Mouse (Mus musculus): Measurements from ENCODE around the gene AL732309.1. TPM values are rescaled to one million over a fixed set of nuclear protein-coding genes. Genes with fewer than 3 reads are reported as not detected.

Gene AL732309.1
- polyA plus RNA-seq, 1 experiment from 2014 or later, result 4.5 TPM

- H3K4me1 ChIP-seq (replicated peaks; ENCODE audit: control insufficient read depth, insufficient read depth, low read length), result peaks cover 20% of the 10 kb centered on the region
- no peak for ATAC-seq (ENCODE audit: low read depth)
- H3K9me3 ChIP-seq (ENCODE audit: control insufficient read depth, low read length), result no peaks in the 10 kb centered on the region
- H3K27me3 ChIP-seq (ENCODE audit: control insufficient read depth, insufficient read depth, low read depth, low read length), result no peaks in the 10 kb centered on the region
- H3K36me3 ChIP-seq (ENCODE audit: control insufficient read depth, insufficient read depth, low read length), result no peaks in the 10 kb centered on the region
- 92% methylated on average over 4 of the region's 4 CpGs for WGBS
- no peak overlapping the region for H3K27ac ChIP-seq (ENCODE audit: low read length)
- H3K4me3 ChIP-seq (ENCODE audit: low read length), result no peak overlapping the region
- H3K4me2 ChIP-seq (ENCODE audit: low read depth, low read length), result no peak overlapping the region
- H3K9ac ChIP-seq (ENCODE audit: low read length), result no peak overlapping the region
Observed at GRCm38 (mm10) chr2:25227406-25227805, 19.3 kb downstream of the AL732309.1 start.

GRCm38 (mm10) chr2:25226864-25227263 is 19.8 kb downstream of the AL732309.1 start:
- Histone ChIP-seq H3K27ac (ENCODE audit: low read length) (no peak overlapping the region), H3K9ac (ENCODE audit: low read length) (no peak overlapping the region), H3K4me1 (replicated peaks; ENCODE audit: control insufficient read depth, insufficient read depth, low read length) (peaks cover 20% of the 10 kb centered on the region), H3K27me3 (ENCODE audit: control insufficient read depth, insufficient read depth, low read depth, low read length) (no peaks in the 10 kb centered on the region), H3K4me2 (ENCODE audit: low read depth, low read length) (no peak overlapping the region), H3K36me3 (ENCODE audit: control insufficient read depth, insufficient read depth, low read length) (peaks cover 2% of the 10 kb centered on the region; the same call in 1 of the 2 replicates), H3K9me3 (ENCODE audit: control insufficient read depth, low read length) (no peaks in the 10 kb centered on the region), H3K4me3 (ENCODE audit: low read length) (no peak overlapping the region)
- no peak for ATAC-seq (ENCODE audit: low read depth)
- 73% methylated on average over 5 of the region's 5 CpGs for WGBS

- no peaks in the 10 kb centered on the region for H3K9me3 ChIP-seq (ENCODE audit: control insufficient read depth, low read length)
- peaks cover 20% of the 10 kb centered on the region for H3K4me1 ChIP-seq (replicated peaks; ENCODE audit: control insufficient read depth, insufficient read depth, low read length)
- peak overlapping the region; percentile 99 for H3K27ac ChIP-seq (ENCODE audit: low read length)
- H3K9ac ChIP-seq (ENCODE audit: low read length), result peak overlapping the region; percentile 76
- H3K4me2 ChIP-seq (ENCODE audit: low read depth, low read length), result peak overlapping the region; percentile 49
- no peak for ATAC-seq (ENCODE audit: low read depth)
- H3K4me3 ChIP-seq (ENCODE audit: low read length), result peak overlapping the region; percentile 64
- peaks cover 7% of the 10 kb centered on the region for H3K36me3 ChIP-seq (ENCODE audit: control insufficient read depth, insufficient read depth, low read length)
- H3K27me3 ChIP-seq (ENCODE audit: control insufficient read depth, insufficient read depth, low read depth, low read length), result no peaks in the 10 kb centered on the region
- WGBS, result 66% methylated on average over 8 of the region's 8 CpGs
Observed at GRCm38 (mm10) chr2:25225811-25226379, 20.8 kb downstream of the AL732309.1 start.

GRCm38 (mm10) chr2:25224766-25225752 is 21.6 kb downstream of the AL732309.1 start:
- peak overlapping the region; percentile 49 for H3K4me2 ChIP-seq (ENCODE audit: low read depth, low read length)
- H3K36me3 ChIP-seq (ENCODE audit: control insufficient read depth, insufficient read depth, low read length), result peaks cover 7% of the 10 kb centered on the region
- peaks cover 20% of the 10 kb centered on the region for H3K4me1 ChIP-seq (replicated peaks; ENCODE audit: control insufficient read depth, insufficient read depth, low read length)
- 2% methylated on average over 41 of the region's 41 CpGs for WGBS
- H3K9ac ChIP-seq (ENCODE audit: low read length), result peak overlapping the region; percentile 76
- no peaks in the 10 kb centered on the region for H3K9me3 ChIP-seq (ENCODE audit: control insufficient read depth, low read length)
- no peaks in the 10 kb centered on the region for H3K27me3 ChIP-seq (ENCODE audit: control insufficient read depth, insufficient read depth, low read depth, low read length)
- peak overlapping the region; percentile 87 for H3K4me3 ChIP-seq (ENCODE audit: low read length)
- peak; percentile 95 for ATAC-seq (ENCODE audit: low read depth)
- peak overlapping the region; percentile 99 for H3K27ac ChIP-seq (ENCODE audit: low read length)

GRCm38 (mm10) chr2:25224492-25224765 is 22.2 kb downstream of the AL732309.1 start, which contains the start of gene Tubb4b:
Gene Tubb4b, minus strand, starts transcription at chr2:25224702.
- Histone ChIP-seq H3K36me3 (ENCODE audit: control insufficient read depth, insufficient read depth, low read length) (peaks cover 7% of the 10 kb centered on the region), H3K9ac (ENCODE audit: low read length) (peak within 1 kb of the TSS; percentile 85), H3K27ac (ENCODE audit: low read length) (peak within 1 kb of the TSS; percentile 99), H3K27me3 (ENCODE audit: control insufficient read depth, insufficient read depth, low read depth, low read length) (no peaks in the 10 kb centered on the region), H3K4me3 (ENCODE audit: low read length) (peak within 1 kb of the TSS; percentile 87), H3K4me1 (replicated peaks; ENCODE audit: control insufficient read depth, insufficient read depth, low read length) (peaks cover 20% of the 10 kb centered on the region), H3K9me3 (ENCODE audit: control insufficient read depth, low read length) (no peaks in the 10 kb centered on the region), H3K4me2 (ENCODE audit: low read depth, low read length) (peak within 1 kb of the TSS; percentile 90)
- no peak for ATAC-seq (ENCODE audit: low read depth)
- WGBS, result under 1% methylated on average over 17 of the region's 17 CpGs

GRCm38 (mm10) chr2:25223681-25224491 is 22.8 kb downstream of the AL732309.1 start:
- Histone ChIP-seq H3K4me1 (replicated peaks; ENCODE audit: control insufficient read depth, insufficient read depth, low read length) (peaks cover 19% of the 10 kb centered on the region), H3K9ac (ENCODE audit: low read length) (peak overlapping the region; percentile 85), H3K9me3 (ENCODE audit: control insufficient read depth, low read length) (no peaks in the 10 kb centered on the region), H3K4me3 (ENCODE audit: low read length) (peak overlapping the region; percentile 87), H3K27me3 (ENCODE audit: control insufficient read depth, insufficient read depth, low read depth, low read length) (no peaks in the 10 kb centered on the region), H3K4me2 (ENCODE audit: low read depth, low read length) (peak overlapping the region; percentile 90), H3K36me3 (ENCODE audit: control insufficient read depth, insufficient read depth, low read length) (peaks cover 7% of the 10 kb centered on the region), H3K27ac (ENCODE audit: low read length) (peak overlapping the region; percentile 97)
- ATAC-seq (ENCODE audit: low read depth), result peak; percentile 45
- WGBS, result under 1% methylated on average over 50 of the region's 53 CpGs

- WGBS, result 70% methylated on average over 5 of the region's 5 CpGs
- ATAC-seq (ENCODE audit: low read depth), result no peak
- no peak overlapping the region for H3K4me3 ChIP-seq (ENCODE audit: low read length)
Observed at GRCm38 (mm10) chr2:25221331-25221772, 25.3 kb downstream of the AL732309.1 start.

GRCm38 (mm10) chr2:25218445-25218844 is 28.2 kb downstream of the AL732309.1 start, which contains the start of gene Fam166a:
Gene Fam166a, plus strand, starts transcription at chr2:25218745.
- Histone ChIP-seq H3K4me3 (ENCODE audit: low read length) (no peak within 1 kb of the TSS), H3K27me3 (ENCODE audit: control insufficient read depth, insufficient read depth, low read depth, low read length) (no peaks in the 10 kb centered on the region), H3K9ac (ENCODE audit: low read length) (no peak within 1 kb of the TSS), H3K4me1 (replicated peaks; ENCODE audit: control insufficient read depth, insufficient read depth, low read length) (peaks cover 3% of the 10 kb centered on the region), H3K9me3 (ENCODE audit: control insufficient read depth, low read length) (no peaks in the 10 kb centered on the region), H3K27ac (ENCODE audit: low read length) (no peak within 1 kb of the TSS), H3K4me2 (ENCODE audit: low read depth, low read length) (no peak within 1 kb of the TSS), H3K36me3 (ENCODE audit: control insufficient read depth, insufficient read depth, low read length) (peaks cover 7% of the 10 kb centered on the region)
- no peak for ATAC-seq (ENCODE audit: low read depth)

More at GRCm38 (mm10) chr2:25221331-25221772, 25.3 kb downstream of the AL732309.1 start:
- H3K4me1 ChIP-seq (replicated peaks; ENCODE audit: control insufficient read depth, insufficient read depth, low read length), result peaks cover 11% of the 10 kb centered on the region
- H3K9me3 ChIP-seq (ENCODE audit: control insufficient read depth, low read length), result no peaks in the 10 kb centered on the region
- no peak overlapping the region for H3K9ac ChIP-seq (ENCODE audit: low read length)
- H3K27me3 ChIP-seq (ENCODE audit: control insufficient read depth, insufficient read depth, low read depth, low read length), result no peaks in the 10 kb centered on the region
- H3K36me3 ChIP-seq (ENCODE audit: control insufficient read depth, insufficient read depth, low read length), result peaks cover 7% of the 10 kb centered on the region
- H3K4me2 ChIP-seq (ENCODE audit: low read depth, low read length), result no peak overlapping the region
- no peak overlapping the region for H3K27ac ChIP-seq (ENCODE audit: low read length)

Measured in lung, embryonic 16.5 days (tissue).